Mouse (Mus musculus) midbrain, embryonic 12.5 days (tissue): ENCODE data around the gene Nudcd3. TPM values are rescaled to one million over a fixed set of nuclear protein-coding genes. Genes with fewer than 3 reads are reported as not detected.

Experiments
- polyA plus RNA-seq: library from polyadenylated mRNA; unstranded; fragments of >200 nt; fragmentation: Nextera tagmentation; extraction: Ambion mirVana; gene quantifications from 2 replicates; pipeline ENCODE4 v1.2.1, GENCODE M21; 2016

The Nudcd3 gene
- polyA plus RNA-seq, 1 experiment from 2014 or later, result 55.0 TPM

Other genes starting within 250 kb of the Nudcd3 start
- 57.9 and 59.1 TPM in 2 replicates for gene Ykt6, start 244.7 kb downstream of the Nudcd3 start, polyA plus RNA-seq
- gene Camk2b, start 134.1 kb downstream of the Nudcd3 start, polyA plus RNA-seq, result 11.1 and 13.0 TPM in 2 replicates
- gene A730071L15Rik, start 386 bp downstream of the Nudcd3 start, polyA plus RNA-seq, result 0.38 and 0.41 TPM in 2 replicates
- not detected in 2 replicates for gene Npc1l1, start 29.7 kb upstream of the Nudcd3 start, polyA plus RNA-seq
- 92.0 and 93.7 TPM in 2 replicates for gene Ddx56, start 67.4 kb upstream of the Nudcd3 start, polyA plus RNA-seq
- gene Tmed4, start 74.5 kb upstream of the Nudcd3 start, polyA plus RNA-seq, result 150 and 153 TPM in 2 replicates
- 92.4 and 98.3 TPM in 2 replicates for gene Ogdh, start 91.2 kb upstream of the Nudcd3 start, polyA plus RNA-seq
- 22.6 and 25.2 TPM in 2 replicates for gene Zmiz2, start 188.7 kb upstream of the Nudcd3 start, polyA plus RNA-seq
- gene Ppia, start 215.0 kb upstream of the Nudcd3 start, polyA plus RNA-seq, result 4,523 and 4,594 TPM in 2 replicates
- 831 and 843 TPM in 2 replicates for gene H2afv, start 244.0 kb upstream of the Nudcd3 start, polyA plus RNA-seq